Mouse (Mus musculus): ENCODE results near the gene Snrpa. TPM values are rescaled to one million over a fixed set of nuclear protein-coding genes. Genes with fewer than 3 reads are reported as not detected.

Gene Snrpa
- total and polyA plus RNA-seq, 3 experiments: 67.1 to 233 (median 123) TPM

- H3K27me3 ChIP-seq (replicated peaks): no peaks in the 10 kb centered on the region
- dilution Hi-C loops (cut with MboI; ENCODE audit: extremely low pct_ligation_motif_present, extremely low pct_unique_long_range_greater_than_20kb, low sequenced_read_pairs) (no loop called here), in situ Hi-C loops (cut with MboI; ENCODE audit: low pct_ligation_motif_present, low pct_unique_long_range_greater_than_20kb, low sequenced_read_pairs) (no loop called here)
- H3K9me3 ChIP-seq (replicated peaks; ENCODE audit: low read length): no peaks in the 10 kb centered on the region
- H3K4me3 ChIP-seq (replicated peaks in 1 of 3; ENCODE audit: low read depth in 2 of 3, low read length in 2 of 3, poor library complexity in 1 of 3): no peak overlapping the region
- no peak overlapping the region for H3K4me2 ChIP-seq (ENCODE audit: insufficient read depth, low read depth, poor library complexity, severe bottlenecking)
- H3K9ac ChIP-seq (ENCODE audit: insufficient read depth, low read depth): no peak overlapping the region
- no peak overlapping the region for H3K27ac ChIP-seq (ENCODE audit: insufficient read depth, low read depth)
- H3K36me3 ChIP-seq (replicated peaks in 1 of 2; ENCODE audit: control insufficient read depth in 1 of 2, insufficient read depth in 1 of 2, low read length in 1 of 2): peaks cover 18 to 73% of the 10 kb centered on the region in 2 experiments
- DNase-seq (ENCODE audit: extremely low read depth): no peak
- no peak for TF ChIP-seq PAX5 (IDR thresholded peaks at IDR 0.05; ENCODE audit: low read length)
- TF ChIP-seq RAD21 (IDR thresholded peaks at IDR 0.05; ENCODE audit: low read depth, low read length): no peak
- no peak for TF ChIP-seq KAT2A (IDR thresholded peaks at IDR 0.05; ENCODE audit: insufficient replicate concordance, low read length)
- TF ChIP-seq NRF1 (IDR thresholded peaks at IDR 0.05; ENCODE audit: low read depth, low read length): no peak
- no peak for TF ChIP-seq MXI1 (IDR thresholded peaks at IDR 0.05; ENCODE audit: low read depth, low read length)
- TF ChIP-seq MAZ (IDR thresholded peaks at IDR 0.05; ENCODE audit: low read depth, low read length): no peak
- no peak for TF ChIP-seq SMC3 (IDR thresholded peaks at IDR 0.05; ENCODE audit: low read depth, low read length)
- TF ChIP-seq USF2 (conservative IDR thresholded peaks at IDR 0.05; ENCODE audit: low read depth, low read length): no peak
- no peak for TF ChIP-seq MAX (IDR thresholded peaks at IDR 0.05; ENCODE audit: low read length)
- TF ChIP-seq MYC (IDR thresholded peaks at IDR 0.05; ENCODE audit: low read depth, low read length): no peak
- TF ChIP-seq RCOR1 (conservative IDR thresholded peaks at IDR 0.05; ENCODE audit: low read depth, low read length): no peak
- no peak for TF ChIP-seq SIN3A (IDR thresholded peaks at IDR 0.05; ENCODE audit: low read length)
- TF ChIP-seq CHD2 (IDR thresholded peaks at IDR 0.05; ENCODE audit: low read length): no peak
- TF ChIP-seq HCFC1 (IDR thresholded peaks at IDR 0.05; ENCODE audit: low read depth, low read length): no peak
- TF ChIP-seq IRF4 (IDR thresholded peaks at IDR 0.05; ENCODE audit: low read depth, low read length): no peak
- no peak for TF ChIP-seq MEF2A (IDR thresholded peaks at IDR 0.05; ENCODE audit: borderline replicate concordance, low read depth, low read length)
- no peak for TF ChIP-seq POLR2A (IDR thresholded peaks at IDR 0.05; ENCODE audit: low read depth, low read length)
- no peak for TF ChIP-seq TCF12 (IDR thresholded peaks at IDR 0.05; ENCODE audit: low read depth, low read length)
- H3K4me1 ChIP-seq (ENCODE audit: control insufficient read depth in 1 of 2, insufficient read depth in 2 of 2): peaks cover 4 to 30% of the 10 kb centered on the region in 2 experiments; a peak in 3 of 4 replicates
- H3K79me2 ChIP-seq (replicated peaks; ENCODE audit: control insufficient read depth, extremely low read depth, insufficient read depth, poor library complexity, severe bottlenecking): no peaks in the 10 kb centered on the region
Observed at GRCm38 (mm10) chr7:27218586-27218985, 22.5 kb upstream of the Snrpa start.

- Histone ChIP-seq H3K79me2 (replicated peaks; ENCODE audit: control insufficient read depth, extremely low read depth, insufficient read depth, poor library complexity, severe bottlenecking) (no peaks in the 10 kb centered on the region), H3K27me3 (replicated peaks) (no peaks in the 10 kb centered on the region), H3K36me3 (replicated peaks in 1 of 2; ENCODE audit: control insufficient read depth in 1 of 2, insufficient read depth in 1 of 2, low read length in 1 of 2) (peaks cover 49 to 88% of the 10 kb centered on the region in 2 experiments), H3K9me3 (replicated peaks; ENCODE audit: low read length) (no peaks in the 10 kb centered on the region), H3K27ac (ENCODE audit: insufficient read depth, low read depth) (no peak overlapping the region), H3K4me3 (replicated peaks in 1 of 3; ENCODE audit: low read depth in 2 of 3, low read length in 2 of 3, poor library complexity in 1 of 3) (no peak overlapping the region), H3K4me2 (ENCODE audit: insufficient read depth, low read depth, poor library complexity, severe bottlenecking) (no peak overlapping the region), H3K9ac (ENCODE audit: insufficient read depth, low read depth) (no peak overlapping the region), H3K4me1 (ENCODE audit: control insufficient read depth in 1 of 2, insufficient read depth in 2 of 2) (peaks cover 0 to 12% of the 10 kb centered on the region in 2 experiments; a peak in 2 of 4 replicates)
- in situ Hi-C loops (cut with MboI; ENCODE audit: low pct_ligation_motif_present, low pct_unique_long_range_greater_than_20kb, low sequenced_read_pairs) (no loop called here), dilution Hi-C loops (cut with MboI; ENCODE audit: extremely low pct_ligation_motif_present, extremely low pct_unique_long_range_greater_than_20kb, low sequenced_read_pairs) (no loop called here)
- no peak for DNase-seq (ENCODE audit: extremely low read depth)
- no peak for TF ChIP-seq ZMIZ1 (IDR thresholded peaks at IDR 0.05; ENCODE audit: low read depth, low read length)
- no peak for TF ChIP-seq SIN3A (IDR thresholded peaks at IDR 0.05; ENCODE audit: low read length)
- TF ChIP-seq CHD2 (IDR thresholded peaks at IDR 0.05; ENCODE audit: low read length): no peak
- no peak for TF ChIP-seq MEF2A (IDR thresholded peaks at IDR 0.05; ENCODE audit: borderline replicate concordance, low read depth, low read length)
- no peak for TF ChIP-seq JUND (conservative IDR thresholded peaks at IDR 0.05; ENCODE audit: low read depth, low read length)
- TF ChIP-seq GABPA (IDR thresholded peaks at IDR 0.05; ENCODE audit: insufficient replicate concordance, low read depth, low read length): no peak
- no peak for TF ChIP-seq POLR2A (IDR thresholded peaks at IDR 0.05; ENCODE audit: low read depth, low read length)
Observed at GRCm38 (mm10) chr7:27212626-27213025, 16.6 kb upstream of the Snrpa start.

Data from CH12.LX (cell line).